Mouse (Mus musculus) thymus, adult 2 months (tissue): Measurements from ENCODE around the gene Hexim1.

Source experiments
- CTCF ChIP-seq: fragments of 200-500 bp; IDR thresholded peaks from 2 replicates; pipeline ENCODE4 v1.5.1; 2012; ENCODE audit warnings: mild to moderate bottlenecking, control low read depth, low read length, moderate library complexity, borderline replicate concordance; ENCODE audit not compliant: control insufficient read depth, poor library complexity, insufficient read depth; ENCODE audit errors: extremely low read depth
- POLR2A ChIP-seq: fragments of 200-500 bp; IDR thresholded peaks from 2 replicates; pipeline ENCODE4 v1.6.1; 2012; ENCODE audit warnings: mild to moderate bottlenecking, low read length, control low read depth, moderate library complexity; ENCODE audit not compliant: control insufficient read depth, poor library complexity, insufficient read depth; ENCODE audit errors: extremely low read depth

DNA sequence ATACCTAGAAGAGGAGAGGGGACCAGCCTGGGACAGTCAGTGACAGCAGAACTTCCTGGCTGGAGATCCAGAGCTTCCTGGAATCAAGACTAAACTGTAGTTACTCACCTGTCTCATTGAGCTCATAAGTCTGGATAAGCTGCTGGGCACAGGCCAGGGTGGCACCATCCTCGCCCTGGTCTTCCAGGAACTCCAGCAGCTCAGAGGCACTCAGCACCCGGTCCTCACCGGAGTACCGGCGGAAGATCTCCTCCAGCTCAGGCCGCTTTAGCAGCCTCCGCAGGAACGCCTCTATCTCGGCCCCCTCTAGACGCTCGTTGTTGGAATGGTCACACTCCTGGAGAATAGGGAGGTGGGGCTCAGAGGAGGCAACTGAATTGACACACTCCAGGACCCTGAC, 37.9 kb upstream of the Hexim1 start:
- TF ChIP-seq CTCF (no peak), POLR2A (no peak)
